Mouse (Mus musculus): Measurements from ENCODE around the gene E2f7. TPM values are rescaled to one million over a fixed set of nuclear protein-coding genes. Genes with fewer than 3 reads are reported as not detected.

Gene E2f7
- total RNA-seq, 2 experiments from 2014 or later = 14.9 to 19.2 TPM

Other genes with a start within 250 kb of the E2f7 start
- gene Csrp2, start 174.3 kb downstream of the E2f7 start, total RNA-seq (2021) = 100 to 1,000 TPM; 267 to 274 TPM